Mouse (Mus musculus) ES-Bruce4 (cell line): ENCODE results near the gene Mvb12b. TPM values are rescaled to one million over a fixed set of nuclear protein-coding genes. Genes with fewer than 3 reads are reported as not detected.

Experiments
- H3K27ac ChIP-seq: 2 replicates; pipeline ENCODE4 v1.5.1; 2012; ENCODE audit warnings: low read length, inconsistent platforms; ENCODE audit not compliant: insufficient read depth
- H3K27me3 ChIP-seq: 2 replicates; pipeline ENCODE4 v1.6.1; 2012; ENCODE audit warnings: mild to moderate bottlenecking, low read length, inconsistent platforms; ENCODE audit not compliant: control insufficient read depth, poor library complexity, insufficient read depth, severe bottlenecking
- H3K36me3 ChIP-seq: 2 replicates; pipeline ENCODE4 v1.6.1; 2012; ENCODE audit warnings: inconsistent platforms, mild to moderate bottlenecking, low read length, moderate library complexity; ENCODE audit not compliant: control insufficient read depth, poor library complexity, insufficient read depth, severe bottlenecking
- H3K4me1 ChIP-seq: one replicate; pipeline ENCODE4 v1.8.1; 2011; ENCODE audit warnings: low read length; ENCODE audit not compliant: control insufficient read depth, insufficient read depth
- H3K4me3 ChIP-seq: 2 replicates; pipeline ENCODE4 v1.5.1; 2011; ENCODE audit warnings: low read depth, mild to moderate bottlenecking, low read length
- H3K9ac ChIP-seq: 2 replicates; pipeline ENCODE4 v1.6.1; 2012; ENCODE audit warnings: low read depth, mild to moderate bottlenecking, inconsistent platforms; ENCODE audit not compliant: poor library complexity, severe bottlenecking
- H3K9me3 ChIP-seq: replicated peaks from 2 replicates; pipeline ENCODE4 v1.6.1; 2012; ENCODE audit warnings: mild to moderate bottlenecking, low read length, inconsistent platforms; ENCODE audit not compliant: control insufficient read depth, poor library complexity, insufficient read depth, severe bottlenecking
- CTCF ChIP-seq: IDR thresholded peaks from one replicate; pipeline ENCODE4 v1.8.1; 2011; ENCODE audit warnings: low read depth, low read length
- EP300 ChIP-seq: IDR thresholded peaks from 2 replicates; pipeline ENCODE4 v1.6.1; 2011; ENCODE audit warnings: low read depth, low read length; ENCODE audit not compliant: insufficient read depth
- POLR2A ChIP-seq: IDR thresholded peaks from one replicate; pipeline ENCODE4 v1.8.1; 2011; ENCODE audit warnings: low read length; ENCODE audit not compliant: insufficient read depth
- polyA plus RNA-seq: library from polyadenylated mRNA; stranded (reverse); fragments of >200 nt; gene quantifications from 2 replicates; pipeline ENCODE4 v1.2.4, GENCODE M21; 2011; ENCODE audit warnings: low read depth; ENCODE audit not compliant: missing spikeins, insufficient read depth, insufficient read length

Mvb12b gene
- polyA plus RNA-seq, 1 experiment = 11.5 TPM

- H3K36me3 ChIP-seq = no peaks in the 10 kb centered on the region
- H3K4me1 ChIP-seq = no peaks in the 10 kb centered on the region
- no peak overlapping the region for H3K4me3 ChIP-seq
- no peaks in the 10 kb centered on the region for H3K9me3 ChIP-seq
- TF ChIP-seq POLR2A = no peak
- TF ChIP-seq EP300 = no peak
- TF ChIP-seq CTCF = no peak
- H3K9ac ChIP-seq = no peak overlapping the region
- H3K27ac ChIP-seq = no peak overlapping the region
- H3K27me3 ChIP-seq = no peaks in the 10 kb centered on the region; the same call in 1 of the 2 replicates
Observed at GRCm38 (mm10) chr2:33703286-33703685, 184.5 kb downstream of the Mvb12b start.

DNA sequence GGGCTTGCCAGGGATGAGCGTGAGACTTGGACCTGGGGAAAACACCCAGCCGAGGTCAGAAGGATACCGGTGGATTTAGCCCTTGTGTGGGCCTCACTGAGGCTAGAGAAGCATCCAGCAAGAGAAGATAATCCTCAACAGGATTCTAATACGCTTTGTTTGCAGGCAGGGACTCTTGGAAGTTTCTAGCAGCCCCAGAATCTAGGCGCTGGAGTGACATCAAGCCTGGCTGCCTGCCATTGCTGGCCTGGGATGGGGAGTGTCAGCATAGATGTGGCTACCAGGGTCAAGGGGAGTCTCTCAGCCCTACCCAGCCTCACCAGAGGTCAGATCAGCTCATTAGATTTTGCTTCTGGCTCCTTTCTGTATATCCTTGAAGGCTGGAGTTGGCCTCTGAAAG is 185.0 kb downstream of the Mvb12b start:
- TF ChIP-seq POLR2A (no peak), EP300 (no peak), CTCF (no peak)
- Histone ChIP-seq H3K9me3 (no peaks in the 10 kb centered on the region), H3K4me1 (no peaks in the 10 kb centered on the region), H3K4me3 (no peak overlapping the region), H3K9ac (no peak overlapping the region), H3K27ac (no peak overlapping the region), H3K27me3 (no peaks in the 10 kb centered on the region; the same call in 1 of the 2 replicates), H3K36me3 (no peaks in the 10 kb centered on the region)

DNA sequence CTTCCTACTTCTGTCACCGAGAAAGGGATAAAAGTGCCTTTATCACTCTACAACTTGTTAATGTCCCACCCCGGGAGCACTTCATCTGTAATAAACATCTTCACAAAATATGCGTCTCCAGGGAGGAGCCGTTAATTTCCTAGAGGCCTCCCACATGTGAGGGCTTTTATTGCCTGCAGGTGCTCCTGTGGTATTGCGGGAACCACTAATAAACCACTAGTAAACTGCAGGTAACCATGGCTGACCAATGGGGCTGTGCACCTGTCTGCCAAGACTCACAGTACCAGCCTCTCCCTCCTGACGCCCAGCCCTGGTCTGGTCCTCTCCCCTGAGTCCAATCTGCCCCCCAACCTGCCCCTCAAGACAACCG is 186.3 kb downstream of the Mvb12b start:
- H3K27me3 ChIP-seq = no peaks in the 10 kb centered on the region
- no peak overlapping the region for H3K9ac ChIP-seq
- H3K4me3 ChIP-seq = no peak overlapping the region
- H3K36me3 ChIP-seq = no peaks in the 10 kb centered on the region
- no peak for TF ChIP-seq POLR2A
- TF ChIP-seq EP300 = no peak
- TF ChIP-seq CTCF = no peak
- H3K4me1 ChIP-seq = no peaks in the 10 kb centered on the region
- H3K27ac ChIP-seq = no peak overlapping the region
- H3K9me3 ChIP-seq = no peaks in the 10 kb centered on the region

- no peaks in the 10 kb centered on the region for H3K27me3 ChIP-seq
- H3K27ac ChIP-seq = no peak overlapping the region
- H3K4me3 ChIP-seq = no peak overlapping the region
- H3K4me1 ChIP-seq = no peaks in the 10 kb centered on the region
- no peaks in the 10 kb centered on the region for H3K36me3 ChIP-seq
- no peak overlapping the region for H3K9ac ChIP-seq
- TF ChIP-seq POLR2A = no peak
- TF ChIP-seq CTCF = no peak
- no peak for TF ChIP-seq EP300
- H3K9me3 ChIP-seq = no peaks in the 10 kb centered on the region
Observed at GRCm38 (mm10) chr2:33700581-33701445, 186.9 kb downstream of the Mvb12b start.

- no peaks in the 10 kb centered on the region for H3K4me1 ChIP-seq
- H3K9me3 ChIP-seq = no peaks in the 10 kb centered on the region
- H3K27me3 ChIP-seq = no peaks in the 10 kb centered on the region
- H3K27ac ChIP-seq = no peak overlapping the region
- TF ChIP-seq POLR2A = no peak
- TF ChIP-seq CTCF = peak; percentile 67
- H3K9ac ChIP-seq = no peak overlapping the region
- H3K4me3 ChIP-seq = no peak overlapping the region
- H3K36me3 ChIP-seq = no peaks in the 10 kb centered on the region
Observed at GRCm38 (mm10) chr2:33698898-33699297, 188.8 kb downstream of the Mvb12b start.

GRCm38 (mm10) chr2:33696428-33696827 is 191.3 kb downstream of the Mvb12b start:
- TF ChIP-seq EP300 (no peak), CTCF (peak; percentile 74), POLR2A (no peak)
- H3K4me1 ChIP-seq = no peaks in the 10 kb centered on the region

More at GRCm38 (mm10) chr2:33696428-33696827, 191.3 kb downstream of the Mvb12b start:
- H3K27me3 ChIP-seq = no peaks in the 10 kb centered on the region
- H3K4me3 ChIP-seq = no peak overlapping the region
- no peaks in the 10 kb centered on the region for H3K9me3 ChIP-seq
- no peaks in the 10 kb centered on the region for H3K36me3 ChIP-seq
- no peak overlapping the region for H3K27ac ChIP-seq
- H3K9ac ChIP-seq = no peak overlapping the region
